Mouse (Mus musculus) right cerebral cortex, postnatal 10 days (tissue): ENCODE measurements around the gene Mrpl23.

Experiments
- DNase-seq, 2 experiments: peaks; one replicate each; pipeline ENCODE4 v3.0.0; 2021; ENCODE audit warnings: low spot score in 2 of 2

Mrpl23 gene

GRCm38 (mm10) chr7:142520331-142520730, 12.2 kb upstream of the Mrpl23 start:
- no peak for DNase-seq

GRCm38 (mm10) chr7:142522352-142522751, 10.1 kb upstream of the Mrpl23 start:
- DNase-seq = no peak

GRCm38 (mm10) chr7:142523200-142523990, 9.1 kb upstream of the Mrpl23 start:
- no peak for DNase-seq

GRCm38 (mm10) chr7:142525342-142526178, 6.9 kb upstream of the Mrpl23 start:
- DNase-seq = no peak

- no peak for DNase-seq
Measured at GRCm38 (mm10) chr7:142529350-142529749, 3.1 kb upstream of the Mrpl23 start.

GRCm38 (mm10) chr7:142531973-142532521, 439 bp upstream of the Mrpl23 start:
- DNase-seq = no peak

GRCm38 (mm10) chr7:142533059-142533855, 771 bp downstream of the Mrpl23 start:
- peak; percentile 90 to 91 for DNase-seq

GRCm38 (mm10) chr7:142535116-142535515, 2.6 kb downstream of the Mrpl23 start:
- DNase-seq = no peak

GRCm38 (mm10) chr7:142535832-142536231, 3.3 kb downstream of the Mrpl23 start:
- no peak for DNase-seq

GRCm38 (mm10) chr7:142537181-142537580, 4.7 kb downstream of the Mrpl23 start:
- no peak for DNase-seq

GRCm38 (mm10) chr7:142537879-142538278, 5.4 kb downstream of the Mrpl23 start:
- peak; percentile 52 to 77 for DNase-seq

GRCm38 (mm10) chr7:142538291-142538690, 5.8 kb downstream of the Mrpl23 start:
- no peak for DNase-seq

GRCm38 (mm10) chr7:142538766-142539165, 6.3 kb downstream of the Mrpl23 start:
- no peak for DNase-seq

GRCm38 (mm10) chr7:142539828-142540227, 7.3 kb downstream of the Mrpl23 start:
- no peak for DNase-seq

- DNase-seq = no peak
Measured at GRCm38 (mm10) chr7:142542771-142543303, 10.4 kb downstream of the Mrpl23 start.

- DNase-seq = no peak
Measured at GRCm38 (mm10) chr7:142545967-142546366, 13.5 kb downstream of the Mrpl23 start.

GRCm38 (mm10) chr7:142547874-142548273, 15.4 kb downstream of the Mrpl23 start:
- DNase-seq = no peak

- DNase-seq = no peak
Measured at GRCm38 (mm10) chr7:142548706-142549105, 16.2 kb downstream of the Mrpl23 start.

- DNase-seq = peak in 1 of 2 experiments; percentile 51
Measured at GRCm38 (mm10) chr7:142549941-142550763, 17.7 kb downstream of the Mrpl23 start.

GRCm38 (mm10) chr7:142550935-142551373, 18.5 kb downstream of the Mrpl23 start:
- DNase-seq = no peak
